Mouse (Mus musculus) bone marrow, adult 2 months (tissue): Measurements from ENCODE around the gene Hnf1b. TPM values are rescaled to one million over a fixed set of nuclear protein-coding genes. Genes with fewer than 3 reads are reported as not detected.

Source experiments
- H3K27ac ChIP-seq: fragments of 200-500 bp; 2 replicates; pipeline ENCODE4 v1.5.1; 2012; ENCODE audit warnings: low read depth, mild to moderate bottlenecking, control low read depth, inconsistent platforms, low read length; ENCODE audit not compliant: control insufficient read depth, poor library complexity, insufficient read depth
- H3K4me1 ChIP-seq: fragments of 200-500 bp; 2 replicates; pipeline ENCODE4 v1.6.1; 2011; ENCODE audit warnings: low read length; ENCODE audit not compliant: control insufficient read depth, insufficient read depth
- H3K4me3 ChIP-seq: fragments of 200-500 bp; replicated peaks from 2 replicates; pipeline ENCODE3; 2011; ENCODE audit warnings: mild to moderate bottlenecking, low read depth, low read length, control low read depth; ENCODE audit not compliant: control insufficient read depth
- CTCF ChIP-seq: fragments of 200-500 bp; IDR thresholded peaks from 2 replicates; pipeline ENCODE4 v1.5.1; 2011; ENCODE audit warnings: low read length, control low read depth; ENCODE audit not compliant: control insufficient read depth, insufficient read depth
- POLR2A ChIP-seq: fragments of 200-500 bp; IDR thresholded peaks from 2 replicates; pipeline ENCODE4 v1.6.1; 2011; ENCODE audit warnings: low read depth, mild to moderate bottlenecking, control low read depth, low read length, borderline replicate concordance; ENCODE audit not compliant: control insufficient read depth
- WGBS: fragments of 180-500 bp; shearing (Covaris S2); methylation state at CpG from one replicate; pipeline ENCODE4 v1.1.7; 2018; 5-methylcytosine and 5-hydroxymethylcytosine counted together
- polyA plus RNA-seq: library from polyadenylated mRNA; stranded (reverse); fragments of >200 nt; gene quantifications from 2 replicates; pipeline ENCODE4 v1.2.4, GENCODE M21; 2011; ENCODE audit warnings: low replicate concordance; ENCODE audit not compliant: missing spikeins, insufficient read depth, insufficient read length

Hnf1b gene
- polyA plus RNA-seq, 1 experiment = not detected

- Histone ChIP-seq H3K27ac (no peak overlapping the region), H3K4me3 (no peak overlapping the region), H3K4me1 (no peaks in the 10 kb centered on the region)
- no peak for TF ChIP-seq CTCF
- TF ChIP-seq POLR2A = no peak
- whole genome bisulfite sequencing = 6% methylated on average over 24 of the region's 24 CpGs
These were observed 866 bp downstream of the Hnf1b start for GRCm38 (mm10) chr11:83850586-83851272.

GRCm38 (mm10) chr11:83851273-83852015, 1.6 kb downstream of the Hnf1b start:
- H3K4me1 ChIP-seq = no peaks in the 10 kb centered on the region
- no peak for TF ChIP-seq POLR2A
- TF ChIP-seq CTCF = no peak
- no peak overlapping the region for H3K27ac ChIP-seq
- WGBS = 4% methylated on average over 36 of the region's 36 CpGs
- no peak overlapping the region for H3K4me3 ChIP-seq

GRCm38 (mm10) chr11:83852016-83852355, 2.1 kb downstream of the Hnf1b start:
- whole genome bisulfite sequencing = under 1% methylated on average over 24 of the region's 24 CpGs
- no peaks in the 10 kb centered on the region for H3K4me1 ChIP-seq
- TF ChIP-seq POLR2A (no peak), CTCF (no peak)
- no peak overlapping the region for H3K27ac ChIP-seq
- no peak overlapping the region for H3K4me3 ChIP-seq

GRCm38 (mm10) chr11:83852501-83853211, 2.8 kb downstream of the Hnf1b start:
- WGBS = 1% methylated on average over 38 of the region's 38 CpGs
- TF ChIP-seq CTCF = no peak
- TF ChIP-seq POLR2A = no peak
- no peak overlapping the region for H3K4me3 ChIP-seq
- no peak overlapping the region for H3K27ac ChIP-seq
- no peaks in the 10 kb centered on the region for H3K4me1 ChIP-seq

GRCm38 (mm10) chr11:83853221-83853792, 3.4 kb downstream of the Hnf1b start:
- Histone ChIP-seq H3K4me3 (no peak overlapping the region), H3K4me1 (no peaks in the 10 kb centered on the region), H3K27ac (no peak overlapping the region)
- 2% methylated on average over 33 of the region's 33 CpGs for WGBS
- TF ChIP-seq CTCF (no peak), POLR2A (no peak)

- WGBS = 8% methylated on average over 10 of the region's 10 CpGs
- H3K4me3 ChIP-seq = no peak overlapping the region
- H3K4me1 ChIP-seq = no peaks in the 10 kb centered on the region
- TF ChIP-seq POLR2A (no peak), CTCF (no peak)
- H3K27ac ChIP-seq = no peak overlapping the region
These were observed 4.2 kb downstream of the Hnf1b start for GRCm38 (mm10) chr11:83854091-83854490.

DNA sequence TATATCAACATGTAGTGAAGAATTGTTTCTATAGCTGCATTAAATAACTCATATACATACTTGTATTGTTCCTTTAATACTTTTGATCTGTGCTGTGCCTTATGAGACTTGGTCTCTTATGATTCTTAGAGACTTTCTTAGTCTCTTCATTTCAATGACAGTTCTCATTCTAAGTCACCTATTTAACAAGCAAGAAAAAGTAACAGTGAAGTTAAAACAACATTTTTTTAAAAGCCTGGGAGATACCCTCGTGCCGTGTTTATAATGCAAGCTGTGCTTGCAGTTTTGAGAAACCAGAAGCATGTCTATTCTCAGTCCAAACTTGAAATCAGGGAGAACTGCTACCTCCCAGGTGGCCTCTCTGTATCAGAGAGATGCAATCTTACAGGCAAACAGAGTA, 4.8 kb downstream of the Hnf1b start:
- Histone ChIP-seq H3K4me3 (no peak overlapping the region), H3K4me1 (no peaks in the 10 kb centered on the region), H3K27ac (no peak overlapping the region)
- TF ChIP-seq POLR2A = no peak
- WGBS = 10% methylated on average over 2 of the region's 2 CpGs

DNA sequence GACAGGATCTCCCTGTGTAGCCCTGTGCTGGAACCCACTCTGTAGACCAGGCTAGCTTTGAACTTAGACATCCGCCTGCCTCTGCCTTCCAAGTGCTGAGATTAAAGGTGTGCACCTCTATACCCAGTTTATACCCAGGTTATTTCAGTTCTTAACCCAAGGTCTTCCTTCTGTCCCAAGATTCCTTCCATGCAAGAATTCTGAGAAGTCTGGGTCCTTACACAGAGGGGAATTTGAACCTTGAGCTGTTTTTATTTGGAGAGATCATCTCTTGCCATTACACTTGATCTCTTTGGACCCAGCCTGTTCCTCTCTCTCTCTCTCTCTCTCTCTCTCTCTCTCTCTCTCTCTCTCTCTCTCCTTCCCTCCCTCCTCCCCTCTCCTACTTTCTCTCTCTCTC, 7.4 kb downstream of the Hnf1b start:
- H3K27ac ChIP-seq = no peak overlapping the region
- TF ChIP-seq POLR2A = no peak
- no peak for TF ChIP-seq CTCF
- 77% methylated on average over 1 of the region's 1 CpGs for WGBS

More for the DNA sequence above, 7.4 kb downstream of the Hnf1b start:
- Histone ChIP-seq H3K4me3 (no peak overlapping the region), H3K4me1 (no peaks in the 10 kb centered on the region)
